Mouse (Mus musculus) myocyte (in vitro differentiated cells): ENCODE data around the gene Dusp11.

Experiments used
- MYOD1 ChIP-seq, 3 experiments: IDR thresholded peaks; one replicate each; pipeline ENCODE4 v1.6.1; 2011; ENCODE audit warnings: control low read depth in 2 of 3, low read depth in 2 of 3, mild to moderate bottlenecking in 2 of 3, moderate library complexity in 1 of 3; ENCODE audit not compliant: insufficient read length in 2 of 3, control insufficient read depth in 1 of 3
- POLR2A ChIP-seq: IDR thresholded peaks from one replicate; pipeline ENCODE4 v1.6.1; 2011; ENCODE audit warnings: low read depth, mild to moderate bottlenecking, control low read depth, moderate library complexity; ENCODE audit not compliant: insufficient read length
- POLR2AphosphoS2 ChIP-seq: IDR thresholded peaks from one replicate; pipeline ENCODE4 v1.6.1; 2011; ENCODE audit warnings: low read depth, control low read depth; ENCODE audit not compliant: insufficient read length
- TCF12 ChIP-seq: IDR thresholded peaks from one replicate; pipeline ENCODE4 v1.6.1; 2011; ENCODE audit warnings: mild to moderate bottlenecking, control low read depth; ENCODE audit not compliant: poor library complexity, insufficient read depth, severe bottlenecking
- TCF3 ChIP-seq: IDR thresholded peaks from one replicate; pipeline ENCODE4 v1.6.1; 2011; ENCODE audit warnings: low read depth, control low read depth; ENCODE audit not compliant: insufficient read length
- USF1 ChIP-seq: IDR thresholded peaks from one replicate; pipeline ENCODE4 v1.6.1; 2011; ENCODE audit warnings: low read depth, mild to moderate bottlenecking, control low read depth, moderate library complexity

DNA sequence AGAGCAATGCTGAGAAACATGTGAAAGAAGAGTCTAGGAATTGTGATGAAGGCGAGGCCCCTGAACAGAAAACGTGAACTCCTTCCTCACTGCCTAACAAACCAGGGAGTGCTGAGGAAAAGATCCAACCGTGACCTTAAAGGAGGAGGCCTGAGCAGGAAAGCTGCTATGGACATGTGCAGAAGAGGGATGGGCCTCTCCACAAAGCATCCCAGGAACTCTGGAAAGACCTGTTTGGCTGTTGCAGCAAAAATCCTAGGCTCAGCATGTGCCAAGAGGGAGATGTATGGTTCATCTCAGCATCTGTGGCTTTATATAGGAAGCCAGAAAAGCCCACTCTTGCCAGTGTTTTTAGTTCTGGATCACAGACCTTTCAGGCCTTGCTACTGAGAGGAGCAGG, 11.2 kb upstream of the Dusp11 start:
- TF ChIP-seq POLR2A = no peak
- no peak for TF ChIP-seq TCF12
- TF ChIP-seq MYOD1 (IDR thresholded peaks at IDR 0.05; ENCODE audit: control insufficient read depth in 1 of 3, insufficient read length in 2 of 3, low read depth in 2 of 3) = no peak
- TF ChIP-seq POLR2AphosphoS2 = no peak
- no peak for TF ChIP-seq TCF3
- no peak for TF ChIP-seq USF1
